ENCODE assay signal across 9 mouse cellular contexts in genomic region chr6:86823824-86824223, GRCm38 (mm10). TPM values are rescaled to one million over a fixed set of nuclear protein-coding genes. Genes with fewer than 3 reads are reported as not detected.
A peak's percentile ranks its signal among the peaks of the same experiment; 100 is the strongest.
DNase-seq lines count a peak whose midpoint lies in the region; ATAC-seq lines count a peak whose summit lies in the region.
"Had no signal": no experiment of that assay in that cellular context is flagged by ENCODE, and none has a peak within 500 bp of the region (broad histone marks: within the 10 kb centered on the region; RNA-seq: fewer than 3 reads in every experiment).

No protein-coding gene starts in this region.

- H3K9me3 ChIP-seq in limb, embryonic 10.5 days (replicated peaks): no peaks in the 10 kb centered on the region

- H3K36me3 ChIP-seq in limb, embryonic 10.5 days: no peaks in the 10 kb centered on the region

- DNase-seq in cerebellum, adult 9-10 months: peak; percentile 45
- no peak for DNase-seq in cerebellum, adult 8-10 months
- DNase-seq in adrenal gland, postnatal 14 days: peak; percentile 48
- peak; percentile 67 for DNase-seq in heart, postnatal 25 days (ENCODE audit: low spot score)
- peak; percentile 80 for DNase-seq in lung, postnatal 25 days (ENCODE audit: low spot score)
- no peak for DNase-seq in left cerebral cortex, postnatal 4 days
- DNase-seq in limb, embryonic 10.5 days (ENCODE audit: low spot score): no peak

- 44% methylated on average over 10 of the region's 10 CpGs for WGBS in limb, embryonic 10.5 days

- intact Hi-C loops in heart, postnatal 25 days (cut with DNase I): no loop called here
- intact Hi-C loops in left cerebral cortex, postnatal 4 days (cut with DNase I): no loop called here

- ATAC-seq in monocyte, adult 5-6 weeks (replicated peaks; ENCODE audit: insufficient number of reproducible peaks, low FRiP score, low TSS enrichment, poor library complexity, severe bottlenecking): no peak

- peaks cover 10% of the 10 kb centered on the region for H3K4me1 ChIP-seq in limb, embryonic 10.5 days

- H3K27me3 ChIP-seq in limb, embryonic 10.5 days (ENCODE audit: low read depth, poor library complexity, severe bottlenecking): peaks cover 28% of the 10 kb centered on the region
- H3K27me3 ChIP-seq: CH12.LX had no signal

- H3K27ac ChIP-seq in limb, embryonic 10.5 days: no peak overlapping the region

- H3K4me3 ChIP-seq in limb, embryonic 10.5 days: no peak overlapping the region

RNA-seq across cellular contexts. Expression of gene Aak1, which starts 25.5 kb away (rescaled TPM):
- total RNA-seq in adrenal gland, postnatal 14 days (2021): 81.9 and 88.8 TPM in 2 replicates
- 10 to 100 TPM; 75.4 to 89.1 TPM for total RNA-seq in heart, postnatal 25 days (2021)
- 9.6 to 28.7 TPM (median 14.5 TPM) in 3 replicates for total RNA-seq in monocyte, adult 5-6 weeks (2017)
- 100 to 1,000 TPM; 165 to 166 TPM for total RNA-seq in left cerebral cortex, postnatal 4 days (2021)
- 11.2 and 13.3 TPM in 2 replicates for polyA plus RNA-seq in limb, embryonic 10.5 days (2016; fragmentation: Nextera tagmentation; extraction: Ambion mirVana)

RNA-seq across cellular contexts. Expression of gene Anxa4, which starts 30.4 kb away (rescaled TPM):
- total RNA-seq in adrenal gland, postnatal 14 days (2021): 54.6 and 55.5 TPM in 2 replicates
- total RNA-seq in heart, postnatal 25 days (2021): 10 to 100 TPM; 30.1 to 31.5 TPM
- total RNA-seq in monocyte, adult 5-6 weeks (2017): 28.8 to 34.7 TPM (median 33.1 TPM) in 3 replicates
- 1 to 10 TPM; 3.1 to 4.5 TPM for total RNA-seq in left cerebral cortex, postnatal 4 days (2021)
- polyA plus RNA-seq in limb, embryonic 10.5 days (2016; fragmentation: Nextera tagmentation; extraction: Ambion mirVana): 4.1 and 7.5 TPM in 2 replicates

Comparison
In these comparisons a context has a peak if more than half of its experiments do, and no peak if none do; other contexts are left out.
1. DNase-seq: peak in cerebellum, adult 9-10 months (single experiment), adrenal gland, postnatal 14 days (single experiment), heart, postnatal 25 days (single experiment) and lung, postnatal 25 days (single experiment); none in cerebellum, adult 8-10 months (single experiment), left cerebral cortex, postnatal 4 days (single experiment) and limb, embryonic 10.5 days (single experiment).